8 mouse cellular contexts compared by ENCODE assay signal in genomic region chr15:88876155-88877020, GRCm38 (mm10). TPM values are rescaled to one million over a fixed set of nuclear protein-coding genes. Genes with fewer than 3 reads are reported as not detected.
DNase-seq lines count a peak whose midpoint lies in the region; ATAC-seq and TF ChIP-seq lines count a peak whose summit lies in the region.

No protein-coding gene starts in this region.

- H3K4me1 ChIP-seq in hindbrain, embryonic 13.5 days (replicated peaks): peaks cover 10% of the 10 kb centered on the region
- peaks cover 14% of the 10 kb centered on the region for H3K4me1 ChIP-seq in megakaryocyte, embryonic 14.5 days

- H3K4me3 ChIP-seq in hindbrain, embryonic 13.5 days: no peak overlapping the region
- H3K4me3 ChIP-seq in left cerebral cortex, adult 2 months: no peak overlapping the region
- H3K4me3 ChIP-seq in megakaryocyte, embryonic 14.5 days (replicated peaks): peak overlapping the region; percentile 85

- intact Hi-C loops in left cerebral cortex, adult 2 months (cut with DNase I): loop anchor here (1.0 to 2.0 kb wide), 2 partner anchors 44 to 48 kb away; no protein-coding TSS in a partner anchor

- peaks cover 8% of the 10 kb centered on the region; the same call in 1 of the 2 replicates for H3K27me3 ChIP-seq in hindbrain, embryonic 13.5 days
- peaks cover 60% of the 10 kb centered on the region for H3K27me3 ChIP-seq in megakaryocyte, embryonic 14.5 days (replicated peaks)

- ATAC-seq in frontal cortex, adult (ENCODE audit: low TSS enrichment): peak; percentile 80; the same call in 1 of the 2 replicates
- no peak for ATAC-seq in hindbrain, embryonic 13.5 days (ENCODE audit: low FRiP score)

- no peak overlapping the region for H3K27ac ChIP-seq in hindbrain, embryonic 13.5 days
- H3K27ac ChIP-seq in left cerebral cortex, adult 2 months: peak overlapping the region; percentile 5

- H3K4me2 ChIP-seq in hindbrain, embryonic 13.5 days: peak overlapping the region; percentile 30

- H3K36me3 ChIP-seq in hindbrain, embryonic 13.5 days: no peaks in the 10 kb centered on the region
- H3K36me3 ChIP-seq in megakaryocyte, embryonic 14.5 days (replicated peaks; ENCODE audit: low read length): no peaks in the 10 kb centered on the region

- 11% methylated on average over 28 of the region's 28 CpGs for WGBS in hindbrain, embryonic 13.5 days

- H3K9me3 ChIP-seq in hindbrain, embryonic 13.5 days: no peaks in the 10 kb centered on the region
- H3K9me3 ChIP-seq in megakaryocyte, embryonic 14.5 days: peaks cover 15% of the 10 kb centered on the region

- TF ChIP-seq CTCF in left cerebral cortex, adult 2 months (IDR thresholded peaks at IDR 0.05): peak; percentile 93

- 0 out of 2 replicates have a peak overlapping the region, but pooled peaks have one; percentile 36 for H3K9ac ChIP-seq in hindbrain, embryonic 13.5 days

- DNase-seq in NIH3T3 (ENCODE audit: low read depth): peak; percentile 84
- peak; percentile 87 for DNase-seq in cerebellum, adult 8-10 months
- peak; percentile 71 to 77 for DNase-seq in left cerebral cortex, adult 2 months (ENCODE audit: extremely low spot score in 1 of 2, low spot score in 2 of 2)
- peak; percentile 66 to 80 for DNase-seq in right cerebral cortex, postnatal 10 days (ENCODE audit: low spot score in 2 of 2)
- peak; percentile 92 for DNase-seq in urinary bladder, postnatal 25 days (ENCODE audit: low spot score)

RNA-seq across cellular contexts. Expression of gene Pim3, which starts 14.4 kb away (rescaled TPM):
- 45.6 and 47.2 TPM in 2 replicates for polyA plus RNA-seq in hindbrain, embryonic 13.5 days (2015; fragmentation: Nextera tagmentation; extraction: Ambion mirVana)
- 10 to 100 TPM; 46.8 to 50.0 TPM for total RNA-seq in left cerebral cortex, adult 2 months (2021)
- 14.1 and 18.1 TPM in 2 replicates for polyA plus RNA-seq in megakaryocyte, embryonic 14.5 days (2012; ENCODE audit: insufficient read depth, low replicate concordance)

RNA-seq across cellular contexts. Expression of gene Creld2, which starts 56.9 kb away (rescaled TPM):
- polyA plus RNA-seq in hindbrain, embryonic 13.5 days (2015; fragmentation: Nextera tagmentation; extraction: Ambion mirVana): 57.1 and 60.0 TPM in 2 replicates
- 10 to 100 TPM; 22.1 to 26.3 TPM for total RNA-seq in left cerebral cortex, adult 2 months (2021)
- polyA plus RNA-seq in megakaryocyte, embryonic 14.5 days (2012; ENCODE audit: insufficient read depth, low replicate concordance): 18.5 and 51.3 TPM in 2 replicates

RNA-seq across cellular contexts. Expression of gene Alg12, which starts 57.3 kb away (rescaled TPM):
- 8.1 and 8.7 TPM in 2 replicates for polyA plus RNA-seq in hindbrain, embryonic 13.5 days (2015; fragmentation: Nextera tagmentation; extraction: Ambion mirVana)
- total RNA-seq in left cerebral cortex, adult 2 months (2021): 10 to 100 TPM; 13.3 to 14.4 TPM
- polyA plus RNA-seq in megakaryocyte, embryonic 14.5 days (2012; ENCODE audit: insufficient read depth, low replicate concordance): 1.6 and 6.8 TPM in 2 replicates
